Mouse (Mus musculus) liver, adult 2 months (tissue): ENCODE measurements at regions not wholly inside any gene's neighbourhood (a gene's known extent, or its start where the extent isn't known, plus 50 kb on each side); places are given as distances from the start of the nearest gene placed in this dataset.

ENCODE experiments used
- DNase-seq: peaks from one replicate; pipeline ENCODE4 v3.0.0-alpha.2; 2011; ENCODE audit warnings: low read depth, low spot score; ENCODE audit errors: extremely low read depth
- H3K27ac ChIP-seq: fragments of 200-500 bp; replicated peaks from 2 replicates; pipeline ENCODE4 v1.5.1; 2012; ENCODE audit warnings: low read depth, mild to moderate bottlenecking, control low read depth, inconsistent platforms, low read length; ENCODE audit not compliant: insufficient read depth
- H3K27me3 ChIP-seq: fragments of 200-500 bp; 2 replicates; pipeline ENCODE4 v1.6.1; 2012; ENCODE audit warnings: mild to moderate bottlenecking, moderate library complexity, low read length, inconsistent platforms; ENCODE audit not compliant: control insufficient read depth, insufficient read depth
- H3K36me3 ChIP-seq: fragments of 200-500 bp; 2 replicates; pipeline ENCODE4 v1.6.1; 2012; ENCODE audit warnings: low read length, inconsistent platforms; ENCODE audit not compliant: control insufficient read depth, insufficient read depth
- H3K4me1 ChIP-seq: fragments of 200-500 bp; 2 replicates; pipeline ENCODE4 v1.6.1; 2011; ENCODE audit warnings: low read length; ENCODE audit not compliant: control insufficient read depth, insufficient read depth
- H3K4me3 ChIP-seq: fragments of 200-500 bp; 2 replicates; pipeline ENCODE4 v1.5.1; 2011; ENCODE audit warnings: low read depth, mild to moderate bottlenecking, control low read depth, low read length, moderate library complexity; ENCODE audit not compliant: insufficient read depth
- H3K79me2 ChIP-seq: fragments of 200-500 bp; 2 replicates; pipeline ENCODE4 v1.6.1; 2012; ENCODE audit warnings: inconsistent platforms, mild to moderate bottlenecking, low read length, moderate library complexity; ENCODE audit not compliant: control insufficient read depth, insufficient read depth
- H3K9ac ChIP-seq: fragments of 200-500 bp; 2 replicates; pipeline ENCODE4 v1.6.1; 2012; ENCODE audit warnings: low read depth, mild to moderate bottlenecking, control low read depth, inconsistent platforms, low read length
- CTCF ChIP-seq: fragments of 200-500 bp; IDR thresholded peaks from 2 replicates; pipeline ENCODE4 v1.5.1; 2011; ENCODE audit warnings: low read depth, low read length, control low read depth
- POLR2A ChIP-seq: fragments of 200-500 bp; IDR thresholded peaks from 2 replicates; pipeline ENCODE4 v1.6.1; 2011; ENCODE audit warnings: low read length, control low read depth; ENCODE audit not compliant: insufficient read depth; ENCODE audit errors: extremely low read depth
- WGBS: fragments of 180-500 bp; shearing (Covaris S2); methylation state at CpG from one replicate; pipeline ENCODE4 v1.1.7; 2018; 5-methylcytosine and 5-hydroxymethylcytosine counted together

- H3K27ac ChIP-seq, result no peak overlapping the region
Measured at GRCm38 (mm10) chr5:26338191-26338590, 80.7 kb downstream of the Gm7361 start.

GRCm38 (mm10) chr5:26339266-26339665 lies 81.8 kb downstream of the Gm7361 start:
- Histone ChIP-seq H3K4me1 (no peaks in the 10 kb centered on the region), H3K27me3 (no peaks in the 10 kb centered on the region), H3K27ac (no peak overlapping the region), H3K4me3 (no peak overlapping the region), H3K9ac (no peak overlapping the region), H3K79me2 (no peaks in the 10 kb centered on the region), H3K36me3 (no peaks in the 10 kb centered on the region)
- no peak for TF ChIP-seq CTCF
- no peak for TF ChIP-seq POLR2A
- 97% methylated on average over 1 of the region's 1 CpGs for whole genome bisulfite sequencing
- DNase-seq, result no peak

More at GRCm38 (mm10) chr5:26338191-26338590, 80.7 kb downstream of the Gm7361 start:
- TF ChIP-seq POLR2A (no peak), CTCF (no peak)
- H3K4me1 ChIP-seq, result no peaks in the 10 kb centered on the region
- H3K9ac ChIP-seq, result no peak overlapping the region
- no peaks in the 10 kb centered on the region for H3K27me3 ChIP-seq
- no peak for DNase-seq
- H3K4me3 ChIP-seq, result no peak overlapping the region
- H3K79me2 ChIP-seq, result no peaks in the 10 kb centered on the region
- H3K36me3 ChIP-seq, result no peaks in the 10 kb centered on the region

GRCm38 (mm10) chr5:26355156-26355555 lies 97.7 kb downstream of the Gm7361 start:
- Histone ChIP-seq H3K79me2 (no peaks in the 10 kb centered on the region), H3K4me1 (no peaks in the 10 kb centered on the region), H3K27me3 (0 out of 2 replicates have a peak, but pooled peaks cover 2% of the 10 kb centered on the region), H3K4me3 (no peak overlapping the region), H3K27ac (no peak overlapping the region), H3K9ac (no peak overlapping the region), H3K36me3 (no peaks in the 10 kb centered on the region)
- DNase-seq, result no peak
- TF ChIP-seq CTCF (no peak), POLR2A (no peak)
- 90% methylated on average over 10 of the region's 10 CpGs for WGBS

- WGBS, result 90% methylated on average over 3 of the region's 3 CpGs
Measured at GRCm38 (mm10) chr5:26359082-26359481, 101.6 kb downstream of the Gm7361 start.

GRCm38 (mm10) chr5:26374175-26374984 lies 116.9 kb downstream of the Gm7361 start:
- Histone ChIP-seq H3K4me1 (no peaks in the 10 kb centered on the region), H3K79me2 (no peaks in the 10 kb centered on the region), H3K36me3 (no peaks in the 10 kb centered on the region), H3K9ac (no peak overlapping the region), H3K4me3 (no peak overlapping the region), H3K27me3 (no peaks in the 10 kb centered on the region), H3K27ac (no peak overlapping the region)
- WGBS, result 77% methylated on average over 10 of the region's 10 CpGs
- no peak for DNase-seq
- TF ChIP-seq POLR2A, result no peak

More at GRCm38 (mm10) chr5:26359082-26359481, 101.6 kb downstream of the Gm7361 start:
- DNase-seq, result no peak
- Histone ChIP-seq H3K4me3 (no peak overlapping the region), H3K4me1 (no peaks in the 10 kb centered on the region), H3K27me3 (0 out of 2 replicates have a peak, but pooled peaks cover 2% of the 10 kb centered on the region), H3K27ac (no peak overlapping the region), H3K79me2 (no peaks in the 10 kb centered on the region), H3K9ac (no peak overlapping the region), H3K36me3 (no peaks in the 10 kb centered on the region)
- no peak for TF ChIP-seq CTCF
- no peak for TF ChIP-seq POLR2A

GRCm38 (mm10) chr5:26407088-26407672 lies 149.7 kb downstream of the Gm7361 start:
- H3K36me3 ChIP-seq, result no peaks in the 10 kb centered on the region
- no peak for TF ChIP-seq POLR2A
- no peak for TF ChIP-seq CTCF
- H3K4me1 ChIP-seq, result no peaks in the 10 kb centered on the region
- H3K27me3 ChIP-seq, result no peaks in the 10 kb centered on the region
- 73% methylated on average over 2 of the region's 2 CpGs for WGBS
- H3K4me3 ChIP-seq, result no peak overlapping the region
- H3K9ac ChIP-seq, result no peak overlapping the region
- H3K79me2 ChIP-seq, result no peaks in the 10 kb centered on the region
- DNase-seq, result no peak
- H3K27ac ChIP-seq, result no peak overlapping the region
